Mouse (Mus musculus) CH12.LX (cell line): Measurements from ENCODE around the gene Cntn4.

ENCODE experiments used
- BHLHE40 ChIP-seq: IDR thresholded peaks from 2 replicates; pipeline ENCODE4 v1.6.1; 2011; ENCODE audit warnings: mild to moderate bottlenecking, low read depth, low read length, improper control_type of control experiment
- CTCF ChIP-seq, 2 experiments: IDR thresholded peaks in 1 of 2; conservative IDR thresholded peaks in 1 of 2; 2 replicates each; pipeline ENCODE4 v1.5.1; 2011 to 2012; ENCODE audit warnings: low read depth in 2 of 2, low read length in 2 of 2, improper control_type of control experiment in 1 of 2, inconsistent platforms in 1 of 2, mild to moderate bottlenecking in 1 of 2, moderate library complexity in 1 of 2
- KAT2A ChIP-seq: IDR thresholded peaks from 2 replicates; pipeline ENCODE4 v1.6.1; 2012; ENCODE audit warnings: low read length, improper control_type of control experiment, inconsistent platforms; ENCODE audit not compliant: insufficient replicate concordance
- MAZ ChIP-seq: IDR thresholded peaks from 2 replicates; pipeline ENCODE4 v1.6.1; 2012; ENCODE audit warnings: low read depth, mild to moderate bottlenecking, inconsistent platforms, low read length, improper control_type of control experiment, moderate library complexity
- POLR2A ChIP-seq: IDR thresholded peaks from 2 replicates; pipeline ENCODE4 v1.6.1; 2011; ENCODE audit warnings: low read depth, mild to moderate bottlenecking, improper control_type of control experiment, low read length
- RAD21 ChIP-seq: IDR thresholded peaks from 2 replicates; pipeline ENCODE4 v1.6.1; 2011; ENCODE audit warnings: low read depth, mild to moderate bottlenecking, low read length, improper control_type of control experiment, moderate library complexity
- SMC3 ChIP-seq: IDR thresholded peaks from 2 replicates; pipeline ENCODE4 v1.6.1; 2011; ENCODE audit warnings: low read depth, low read length, improper control_type of control experiment
- USF2 ChIP-seq: conservative IDR thresholded peaks from 2 replicates; pipeline ENCODE4 v1.6.1; 2011; ENCODE audit warnings: low read depth, low read length, improper control_type of control experiment

GRCm38 (mm10) chr6:106520367-106520766, 842.9 kb downstream of the Cntn4 start:
- TF ChIP-seq SMC3 = no peak
- no peak for TF ChIP-seq BHLHE40
- TF ChIP-seq CTCF (conservative IDR thresholded peaks at IDR 0.05 in 1 of 2, IDR thresholded peaks at IDR 0.05 in 1 of 2; ENCODE audit: low read depth in 2 of 2, low read length in 2 of 2) = no peak
- no peak for TF ChIP-seq USF2
- no peak for TF ChIP-seq RAD21
- no peak for TF ChIP-seq MAZ
- TF ChIP-seq KAT2A = no peak
- TF ChIP-seq POLR2A = no peak
